In the genomic region with DNA sequence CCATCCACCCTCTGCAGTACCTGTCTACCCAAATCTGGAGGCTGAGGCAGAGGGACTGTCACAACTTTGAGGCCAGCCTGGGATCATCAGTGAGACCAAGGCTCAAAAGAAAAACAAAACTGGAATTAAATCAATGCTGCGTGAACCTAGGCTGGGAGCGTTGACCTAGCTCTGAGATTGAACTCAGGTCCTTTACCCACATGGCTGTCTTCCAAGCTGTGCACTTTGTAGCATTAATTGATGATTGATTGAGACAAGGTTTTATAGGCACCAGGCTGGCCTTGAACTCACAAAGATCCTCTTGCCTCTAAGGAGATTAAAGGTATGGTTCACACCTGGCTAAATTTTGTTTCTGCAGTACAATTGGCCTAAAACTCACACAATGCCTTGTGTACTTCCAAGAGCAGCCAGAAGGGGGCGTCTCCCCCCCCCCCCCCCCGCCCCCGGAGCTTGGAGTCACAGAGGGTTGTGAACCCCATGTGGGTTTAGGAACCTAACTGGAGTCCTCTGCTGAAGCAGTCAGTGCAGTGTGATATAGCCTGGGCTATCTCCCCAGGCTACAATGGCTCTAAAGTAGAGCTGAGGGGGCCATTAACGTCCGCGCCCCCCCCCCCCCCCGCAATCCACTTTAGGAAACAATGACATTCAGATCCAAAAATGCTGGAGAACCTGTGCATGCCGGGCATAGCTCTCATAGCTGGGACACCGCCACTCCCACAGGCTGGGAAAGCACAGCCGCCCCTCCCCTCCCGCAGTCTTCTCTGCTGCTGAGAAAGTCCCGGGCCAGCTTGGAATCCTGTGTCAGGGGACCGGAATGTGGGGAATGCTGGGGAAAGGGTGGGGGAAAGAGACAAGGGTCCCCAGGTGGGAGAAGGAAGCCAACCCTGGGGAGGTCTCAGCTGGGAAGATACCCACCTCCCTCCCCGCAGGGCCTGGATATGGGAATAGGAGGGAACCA, we compare ENCODE assay signal across 7 mouse cellular contexts. TPM values are rescaled to one million over a fixed set of nuclear protein-coding genes. Genes with fewer than 3 reads are reported as not detected.
DNase-seq lines count a peak whose midpoint lies in the region; ATAC-seq and TF ChIP-seq lines count a peak whose summit lies in the region.

No protein-coding gene starts in this region.

- TF ChIP-seq EP300 in liver, postnatal 0 days (IDR thresholded peaks at IDR 0.05; ENCODE audit: low read depth): no peak

- peak overlapping the region; percentile 19; the same call in 1 of the 2 replicates for H3K4me2 ChIP-seq in forebrain, embryonic 12.5 days
- H3K4me2 ChIP-seq in intestine, embryonic 15.5 days (replicated peaks): peak overlapping the region; percentile 28; the same call in 1 of the 2 replicates
- H3K4me2 ChIP-seq in liver, postnatal 0 days (ENCODE audit: low read depth, low read length): no peak overlapping the region
- H3K4me2 ChIP-seq in stomach, embryonic 15.5 days: peak overlapping the region; percentile 30; the same call in 1 of the 2 replicates

- peak; percentile 58 for TF ChIP-seq CTCF in liver, postnatal 0 days (IDR thresholded peaks at IDR 0.05; ENCODE audit: low read depth)

- ATAC-seq in CD4-positive, CD25-positive, alpha-beta regulatory T cell, adult 4 months: peak; percentile 29
- ATAC-seq in forebrain, embryonic 12.5 days (ENCODE audit: low FRiP score): no peak
- peak; percentile 73 for ATAC-seq in intestine, embryonic 15.5 days
- peak; percentile 14; the same call in 1 of the 2 replicates for ATAC-seq in liver, postnatal 0 days
- ATAC-seq in stomach, embryonic 15.5 days (ENCODE audit: insufficient read depth, low FRiP score, low read depth): peak; percentile 63

- 0 out of 2 replicates have a peak overlapping the region, but pooled peaks have one; percentile 9 for H3K27ac ChIP-seq in forebrain, embryonic 12.5 days
- peak overlapping the region; percentile 91 for H3K27ac ChIP-seq in intestine, embryonic 15.5 days
- H3K27ac ChIP-seq in liver, postnatal 0 days (ENCODE audit: low read depth): peak overlapping the region; percentile 93
- H3K27ac ChIP-seq in stomach, embryonic 15.5 days: peak overlapping the region; percentile 84

- WGBS in forebrain, embryonic 12.5 days: 12% methylated on average over 15 of the region's 16 CpGs
- 11% methylated on average over 16 of the region's 16 CpGs for WGBS in intestine, embryonic 15.5 days
- 26% methylated on average over 13 of the region's 16 CpGs for WGBS in liver, postnatal 0 days (ENCODE audit: insufficient replicate concordance)
- 14% methylated on average over 16 of the region's 16 CpGs for WGBS in stomach, embryonic 15.5 days

- no peaks in the 10 kb centered on the region for H3K27me3 ChIP-seq in forebrain, embryonic 12.5 days
- H3K27me3 ChIP-seq in intestine, embryonic 15.5 days (replicated peaks): no peaks in the 10 kb centered on the region
- H3K27me3 ChIP-seq in liver, postnatal 0 days (ENCODE audit: insufficient read depth, low read length): no peaks in the 10 kb centered on the region
- H3K27me3 ChIP-seq in stomach, embryonic 15.5 days (replicated peaks): no peaks in the 10 kb centered on the region

- H3K4me1 ChIP-seq in forebrain, embryonic 12.5 days: peaks cover 28% of the 10 kb centered on the region
- H3K4me1 ChIP-seq in intestine, embryonic 15.5 days (replicated peaks): peaks cover 38% of the 10 kb centered on the region
- peaks cover 34% of the 10 kb centered on the region for H3K4me1 ChIP-seq in liver, postnatal 0 days (ENCODE audit: insufficient read depth)
- peaks cover 41% of the 10 kb centered on the region for H3K4me1 ChIP-seq in stomach, embryonic 15.5 days

- no peak overlapping the region for H3K4me3 ChIP-seq in forebrain, embryonic 12.5 days (replicated peaks)
- no peak overlapping the region for H3K4me3 ChIP-seq in intestine, embryonic 15.5 days (replicated peaks)
- H3K4me3 ChIP-seq in liver, postnatal 0 days (ENCODE audit: low read depth, low read length): no peak overlapping the region
- H3K4me3 ChIP-seq in stomach, embryonic 15.5 days (replicated peaks): no peak overlapping the region

- DNase-seq in 3T3-L1 (ENCODE audit: low read depth, low spot score): peak; percentile 87
- peak; percentile 65 for DNase-seq in liver, postnatal 0 days
- DNase-seq in right cerebral cortex, adult 2 months (ENCODE audit: low spot score in 2 of 2): no peak

- H3K36me3 ChIP-seq in forebrain, embryonic 12.5 days (replicated peaks): no peaks in the 10 kb centered on the region
- no peaks in the 10 kb centered on the region for H3K36me3 ChIP-seq in intestine, embryonic 15.5 days
- H3K36me3 ChIP-seq in liver, postnatal 0 days (replicated peaks; ENCODE audit: insufficient read depth, low read length): no peaks in the 10 kb centered on the region
- no peaks in the 10 kb centered on the region for H3K36me3 ChIP-seq in stomach, embryonic 15.5 days

- no peaks in the 10 kb centered on the region for H3K9me3 ChIP-seq in forebrain, embryonic 12.5 days
- H3K9me3 ChIP-seq in intestine, embryonic 15.5 days: no peaks in the 10 kb centered on the region
- H3K9me3 ChIP-seq in liver, postnatal 0 days (ENCODE audit: low read length): no peaks in the 10 kb centered on the region
- no peaks in the 10 kb centered on the region for H3K9me3 ChIP-seq in stomach, embryonic 15.5 days

- peak overlapping the region; percentile 12; the same call in 1 of the 2 replicates for H3K9ac ChIP-seq in forebrain, embryonic 12.5 days
- H3K9ac ChIP-seq in intestine, embryonic 15.5 days: no peak overlapping the region
- 0 out of 2 replicates have a peak overlapping the region, but pooled peaks have one; percentile 1 for H3K9ac ChIP-seq in liver, postnatal 0 days (replicated peaks)
- H3K9ac ChIP-seq in stomach, embryonic 15.5 days: no peak overlapping the region

RNA-seq across cellular contexts. Expression of a gene that starts 31.0 kb away (rescaled TPM):
- 10 to 100 TPM; 25.3 to 38.9 TPM for polyA plus RNA-seq in CD4-positive, CD25-positive, alpha-beta regulatory T cell, adult 4 months (2017; shearing (Covaris generic))
- polyA plus RNA-seq in forebrain, embryonic 12.5 days (2016; fragmentation: Nextera tagmentation; extraction: Ambion mirVana): 8.2 and 9.8 TPM in 2 replicates
- 26.6 and 29.9 TPM in 2 replicates for polyA plus RNA-seq in intestine, embryonic 15.5 days (2015; fragmentation: Nextera tagmentation; extraction: Ambion mirVana)
- polyA plus RNA-seq in liver, postnatal 0 days (2015; fragmentation: Nextera tagmentation; extraction: Ambion mirVana): 17.3 and 18.7 TPM in 2 replicates
- 33.6 TPM in 2 replicates for polyA plus RNA-seq in stomach, embryonic 15.5 days (2015; fragmentation: Nextera tagmentation; extraction: Ambion mirVana)

RNA-seq across cellular contexts. Expression of a gene that starts 42.8 kb away (rescaled TPM):
- 1 to 10 TPM; 3.3 to 4.7 TPM for polyA plus RNA-seq in CD4-positive, CD25-positive, alpha-beta regulatory T cell, adult 4 months (2017; shearing (Covaris generic))
- polyA plus RNA-seq in forebrain, embryonic 12.5 days (2016; fragmentation: Nextera tagmentation; extraction: Ambion mirVana): 67.7 and 73.8 TPM in 2 replicates
- polyA plus RNA-seq in intestine, embryonic 15.5 days (2015; fragmentation: Nextera tagmentation; extraction: Ambion mirVana): 41.0 and 42.6 TPM in 2 replicates
- polyA plus RNA-seq in liver, postnatal 0 days (2015; fragmentation: Nextera tagmentation; extraction: Ambion mirVana): 5.4 and 6.5 TPM in 2 replicates
- polyA plus RNA-seq in stomach, embryonic 15.5 days (2015; fragmentation: Nextera tagmentation; extraction: Ambion mirVana): 38.1 and 46.1 TPM in 2 replicates

RNA-seq across cellular contexts. Expression of a gene that starts 53.9 kb away (rescaled TPM):
- polyA plus RNA-seq in CD4-positive, CD25-positive, alpha-beta regulatory T cell, adult 4 months (2017; shearing (Covaris generic)): under 1 TPM in 1 of 2 experiments, not detected in 1; 0.54 TPM
- 9.8 and 11.0 TPM in 2 replicates for polyA plus RNA-seq in forebrain, embryonic 12.5 days (2016; fragmentation: Nextera tagmentation; extraction: Ambion mirVana)
- polyA plus RNA-seq in intestine, embryonic 15.5 days (2015; fragmentation: Nextera tagmentation; extraction: Ambion mirVana): 4.5 and 4.7 TPM in 2 replicates
- 1.3 TPM in 2 replicates for polyA plus RNA-seq in liver, postnatal 0 days (2015; fragmentation: Nextera tagmentation; extraction: Ambion mirVana)
- 4.8 and 4.9 TPM in 2 replicates for polyA plus RNA-seq in stomach, embryonic 15.5 days (2015; fragmentation: Nextera tagmentation; extraction: Ambion mirVana)

Comparison
In these comparisons a context has a peak if more than half of its experiments do, and no peak if none do; other contexts are left out.
1. DNase-seq: peak in 3T3-L1 (single experiment) and liver, postnatal 0 days (single experiment); none in right cerebral cortex, adult 2 months (0 of 2).
2. H3K27ac ChIP-seq: peak in every context shown above with its lines; median percentile 93 in liver, postnatal 0 days; 91 in intestine, embryonic 15.5 days; 84 in stomach, embryonic 15.5 days; 9 in forebrain, embryonic 12.5 days.
3. H3K9ac ChIP-seq: peak in forebrain, embryonic 12.5 days (single experiment) and liver, postnatal 0 days (single experiment); none in intestine, embryonic 15.5 days (single experiment) and stomach, embryonic 15.5 days (single experiment).